Mouse (Mus musculus): ENCODE data around the gene Ankrd9.

- TF ChIP-seq TAL1 (IDR thresholded peaks at IDR 0.05; ENCODE audit: low read length), result no peak
- TF ChIP-seq GATA1 (IDR thresholded peaks at IDR 0.05; ENCODE audit: low read length), result no peak
Measured at GRCm38 (mm10) chr12:110954351-110954991, 24.4 kb downstream of the Ankrd9 start.

Data from erythroblast, embryonic 14.5 days (primary cell).